ENCODE assay signal across 9 mouse cellular contexts in the genomic region with DNA sequence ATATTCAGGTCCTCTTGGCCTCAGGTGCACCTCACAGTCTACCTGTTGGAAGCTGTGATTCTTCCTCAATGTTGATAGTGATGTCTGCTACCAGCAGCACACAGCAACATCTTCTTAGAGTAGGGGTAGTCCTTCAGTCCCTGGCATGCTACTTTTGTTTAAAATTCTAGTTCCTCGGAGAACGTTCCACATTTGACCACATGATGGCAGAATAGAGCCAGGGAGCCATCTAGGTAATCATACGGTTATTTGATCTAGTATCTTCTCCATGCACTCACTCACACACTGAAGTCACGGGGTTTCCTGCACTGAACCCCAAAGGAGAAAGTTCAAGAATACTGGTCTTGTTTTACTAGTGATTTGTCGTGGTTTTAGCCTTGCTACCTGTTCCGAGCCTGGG.
A peak's percentile ranks its signal among the peaks of the same experiment; 100 is the strongest.
DNase-seq lines count a peak whose midpoint lies in the region; ATAC-seq and TF ChIP-seq lines count a peak whose summit lies in the region.
"Had no signal": no experiment of that assay in that cellular context is flagged by ENCODE, and none has a peak within 500 bp of the region (broad histone marks: within the 10 kb centered on the region; RNA-seq: fewer than 3 reads in every experiment).

No protein-coding gene starts in this region.

- no peak overlapping the region for H3K27ac ChIP-seq in heart, embryonic 10.5 days
- no peak overlapping the region for H3K27ac ChIP-seq in kidney, postnatal 0 days
- no peak overlapping the region for H3K27ac ChIP-seq in midbrain, postnatal 0 days (ENCODE audit: low read depth, low read length)
- H3K27ac ChIP-seq: neural tube, embryonic 12.5 days had no signal

- peak; percentile 80 for TF ChIP-seq CTCF in kidney, postnatal 0 days (IDR thresholded peaks at IDR 0.05; ENCODE audit: low read depth)
- peak; percentile 67 for TF ChIP-seq CTCF in midbrain, postnatal 0 days (IDR thresholded peaks at IDR 0.05)

- DNase-seq in heart, adult 11 months: peak; percentile 63
- DNase-seq in heart, embryonic 10.5 days (ENCODE audit: low spot score): no peak
- DNase-seq in right cerebral cortex, adult 18-20 months: peak; percentile 21
- DNase-seq in right cerebral cortex, postnatal 25 days: no peak
- DNase-seq in adrenal gland, postnatal 36 days: peak; percentile 32 to 42
- peak; percentile 73 for DNase-seq in kidney, postnatal 0 days (ENCODE audit: low spot score)
- peak; percentile 10 for DNase-seq in midbrain, postnatal 0 days (ENCODE audit: low spot score)
- DNase-seq in natural killer cell, adult 2 months (ENCODE audit: low spot score in 2 of 2): no peak

- H3K4me3 ChIP-seq in heart, embryonic 10.5 days: no peak overlapping the region
- H3K4me3 ChIP-seq in kidney, postnatal 0 days (replicated peaks; ENCODE audit: low read depth, low read length): no peak overlapping the region
- no peak overlapping the region for H3K4me3 ChIP-seq in midbrain, postnatal 0 days (ENCODE audit: low read depth, low read length)
- H3K4me3 ChIP-seq: neural tube, embryonic 12.5 days had no signal

- H3K9ac ChIP-seq in kidney, postnatal 0 days (ENCODE audit: low read depth, low read length): no peak overlapping the region
- H3K9ac ChIP-seq in midbrain, postnatal 0 days (replicated peaks; ENCODE audit: low read length, poor library complexity, severe bottlenecking): no peak overlapping the region
- H3K9ac ChIP-seq: neural tube, embryonic 12.5 days had no signal

- 22% methylated on average over 6 of the region's 6 CpGs for WGBS in heart, embryonic 10.5 days
- WGBS in kidney, postnatal 0 days: 18% methylated on average over 6 of the region's 6 CpGs
- WGBS in midbrain, postnatal 0 days: 31% methylated on average over 6 of the region's 6 CpGs

- no peak overlapping the region for H3K4me2 ChIP-seq in kidney, postnatal 0 days (ENCODE audit: low read length)
- no peak overlapping the region for H3K4me2 ChIP-seq in midbrain, postnatal 0 days (ENCODE audit: low read depth, low read length, poor library complexity, severe bottlenecking)
- H3K4me2 ChIP-seq: neural tube, embryonic 12.5 days had no signal

- H3K9me3 ChIP-seq in heart, embryonic 10.5 days: no peaks in the 10 kb centered on the region
- no peaks in the 10 kb centered on the region for H3K9me3 ChIP-seq in kidney, postnatal 0 days (replicated peaks; ENCODE audit: low read length)
- H3K9me3 ChIP-seq in midbrain, postnatal 0 days (ENCODE audit: low read length): no peaks in the 10 kb centered on the region
- H3K9me3 ChIP-seq: neural tube, embryonic 12.5 days had no signal

- no peaks in the 10 kb centered on the region for H3K27me3 ChIP-seq in heart, embryonic 10.5 days (ENCODE audit: insufficient read depth, poor library complexity, severe bottlenecking)
- no peaks in the 10 kb centered on the region for H3K27me3 ChIP-seq in kidney, postnatal 0 days (ENCODE audit: insufficient read depth, low read length)
- no peaks in the 10 kb centered on the region for H3K27me3 ChIP-seq in midbrain, postnatal 0 days (ENCODE audit: insufficient read depth, low read length)
- H3K27me3 ChIP-seq: neural tube, embryonic 12.5 days had no signal

- ATAC-seq in kidney, postnatal 0 days (replicated peaks; ENCODE audit: low FRiP score, low read depth): no peak
- ATAC-seq in midbrain, postnatal 0 days (ENCODE audit: low FRiP score): no peak

- H3K4me1 ChIP-seq in heart, embryonic 10.5 days: no peaks in the 10 kb centered on the region
- no peaks in the 10 kb centered on the region for H3K4me1 ChIP-seq in kidney, postnatal 0 days (replicated peaks; ENCODE audit: insufficient read depth, low read length)
- no peaks in the 10 kb centered on the region for H3K4me1 ChIP-seq in midbrain, postnatal 0 days (ENCODE audit: insufficient read depth, low read length)
- H3K4me1 ChIP-seq: neural tube, embryonic 12.5 days had no signal

- no peaks in the 10 kb centered on the region for H3K36me3 ChIP-seq in heart, embryonic 10.5 days
- no peaks in the 10 kb centered on the region for H3K36me3 ChIP-seq in kidney, postnatal 0 days (ENCODE audit: insufficient read depth, low read length)
- H3K36me3 ChIP-seq in midbrain, postnatal 0 days (ENCODE audit: insufficient read depth, low read length): no peaks in the 10 kb centered on the region
- H3K36me3 ChIP-seq: neural tube, embryonic 12.5 days had no signal

Comparison
In these comparisons a context has a peak if more than half of its experiments do, and no peak if none do; other contexts are left out.
1. DNase-seq: peak in heart, adult 11 months (single experiment), right cerebral cortex, adult 18-20 months (single experiment), adrenal gland, postnatal 36 days (2 of 2), kidney, postnatal 0 days (single experiment) and midbrain, postnatal 0 days (single experiment); none in heart, embryonic 10.5 days (single experiment), right cerebral cortex, postnatal 25 days (single experiment) and natural killer cell, adult 2 months (0 of 2).